Mouse (Mus musculus) 3134 (cell line): Measurements from ENCODE around the gene Plekhm1.

Experiments used
- DNase-seq: peaks from one replicate; pipeline ENCODE4 v3.0.0-alpha.2; 2011; ENCODE audit warnings: low spot score; ENCODE audit not compliant: insufficient read length; ENCODE audit errors: extremely low read depth

The Plekhm1 gene

GRCm38 (mm10) chr11:103396236-103396635 is 16.3 kb downstream of the Plekhm1 start:
- no peak for DNase-seq

- no peak for DNase-seq
These were observed 17.9 kb downstream of the Plekhm1 start for GRCm38 (mm10) chr11:103394604-103395003.

GRCm38 (mm10) chr11:103394025-103394424 is 18.5 kb downstream of the Plekhm1 start:
- DNase-seq: peak; percentile 43

GRCm38 (mm10) chr11:103387870-103388526 is 24.5 kb downstream of the Plekhm1 start:
- no peak for DNase-seq

- peak; percentile 68 for DNase-seq
These were observed 25.7 kb downstream of the Plekhm1 start for GRCm38 (mm10) chr11:103386827-103387226.

- DNase-seq: peak; percentile 76
These were observed 30.4 kb downstream of the Plekhm1 start for GRCm38 (mm10) chr11:103381956-103382613.

GRCm38 (mm10) chr11:103381505-103381904 is 31.0 kb downstream of the Plekhm1 start:
- no peak for DNase-seq

GRCm38 (mm10) chr11:103380460-103380859 is 32.0 kb downstream of the Plekhm1 start:
- DNase-seq: no peak

- DNase-seq: no peak
These were observed 34.1 kb downstream of the Plekhm1 start for GRCm38 (mm10) chr11:103378341-103378740.

GRCm38 (mm10) chr11:103375772-103376171 is 36.7 kb downstream of the Plekhm1 start:
- DNase-seq: no peak

GRCm38 (mm10) chr11:103375258-103375657 is 37.2 kb downstream of the Plekhm1 start:
- DNase-seq: no peak

GRCm38 (mm10) chr11:103373922-103374321 is 38.6 kb downstream of the Plekhm1 start:
- DNase-seq: no peak

GRCm38 (mm10) chr11:103372561-103372960 is 39.9 kb downstream of the Plekhm1 start:
- DNase-seq: no peak

GRCm38 (mm10) chr11:103372068-103372467 is 40.4 kb downstream of the Plekhm1 start:
- DNase-seq: no peak

- DNase-seq: no peak
These were observed 41.3 kb downstream of the Plekhm1 start for GRCm38 (mm10) chr11:103371222-103371539.

- no peak for DNase-seq
These were observed 41.9 kb downstream of the Plekhm1 start for GRCm38 (mm10) chr11:103370397-103371221.

- no peak for DNase-seq
These were observed 47.0 kb downstream of the Plekhm1 start for GRCm38 (mm10) chr11:103365530-103365929.

GRCm38 (mm10) chr11:103365022-103365421 is 47.5 kb downstream of the Plekhm1 start:
- no peak for DNase-seq

GRCm38 (mm10) chr11:103364335-103364734 is 48.2 kb downstream of the Plekhm1 start:
- DNase-seq: no peak

- DNase-seq: no peak
These were observed 49.0 kb downstream of the Plekhm1 start, which contains the start of gene Arhgap27 for GRCm38 (mm10) chr11:103363214-103364148. Arhgap27 (minus strand) TSS chr11:103363692.
